ENCODE assay signal across 8 mouse cellular contexts in the genomic region with DNA sequence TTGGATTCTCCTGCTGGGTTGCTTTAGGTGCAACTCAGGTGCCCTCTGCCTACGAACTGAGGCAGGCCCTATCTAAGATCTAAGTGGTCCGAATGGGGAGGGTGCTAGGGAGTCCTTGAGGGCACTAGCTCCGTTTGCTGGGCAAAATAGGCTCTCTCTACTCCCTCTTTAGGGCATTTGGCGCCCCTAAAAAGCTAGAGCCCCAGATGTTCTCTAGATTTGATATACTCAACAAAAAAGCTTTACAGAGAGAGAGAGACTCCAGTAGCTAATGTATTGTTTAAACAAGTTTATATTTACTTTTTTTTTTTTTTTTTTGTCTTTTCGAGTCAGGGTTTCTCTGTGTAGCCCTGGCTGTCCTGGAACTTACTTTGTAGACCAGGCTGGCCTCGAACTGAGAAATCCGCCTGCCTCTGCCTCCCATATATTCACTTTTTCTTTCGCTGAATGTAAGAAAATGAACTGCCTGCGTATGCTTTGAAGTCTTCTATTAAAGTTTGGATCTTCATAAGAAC. TPM values are rescaled to one million over a fixed set of nuclear protein-coding genes. Genes with fewer than 3 reads are reported as not detected.
A peak's percentile ranks its signal among the peaks of the same experiment; 100 is the strongest.
DNase-seq lines count a peak whose midpoint lies in the region; ATAC-seq and TF ChIP-seq lines count a peak whose summit lies in the region.

Gene Gins1 (plus strand): TSS at position 465 of the 515 bp plus-strand sequence.

- intact Hi-C loops in left cerebral cortex, postnatal 14 days (cut with DNase I) = loop anchor here (5.0 kb wide), 2 partner anchors 43 to 63 kb away; no protein-coding TSS in a partner anchor

- DNase-seq in spleen, adult 2 months (ENCODE audit: low read depth in 1 of 2, low spot score in 2 of 2) = no peak
- DNase-seq in spleen, postnatal 14 days (ENCODE audit: low spot score in 2 of 2) = no peak
- no peak for DNase-seq in forebrain, embryonic 10.5 days (ENCODE audit: extremely low spot score, low spot score)
- DNase-seq in left cerebral cortex, postnatal 14 days (ENCODE audit: low spot score in 2 of 2) = no peak
- DNase-seq in urinary bladder, adult 2 months (ENCODE audit: low spot score) = no peak

- WGBS in spleen, adult 2 months = 41% methylated on average over 9 of the region's 9 CpGs
- WGBS in forebrain, embryonic 10.5 days = 41% methylated on average over 9 of the region's 9 CpGs
- WGBS in limb, embryonic 15.5 days = 43% methylated on average over 9 of the region's 9 CpGs
- WGBS in stomach, embryonic 14.5 days = 37% methylated on average over 9 of the region's 9 CpGs

- TF ChIP-seq POLR2A in spleen, adult 2 months (IDR thresholded peaks at IDR 0.05; ENCODE audit: low read depth, low read length) = no peak

- H3K9ac ChIP-seq in limb, embryonic 15.5 days = peak within 1 kb of the TSS; percentile 72
- peak within 1 kb of the TSS; percentile 82 for H3K9ac ChIP-seq in stomach, embryonic 14.5 days (replicated peaks; ENCODE audit: low read depth, low read length)

- no peaks in the 10 kb centered on the region for H3K27me3 ChIP-seq in spleen, adult 2 months (ENCODE audit: control insufficient read depth, insufficient read depth, low read length)
- H3K27me3 ChIP-seq in forebrain, embryonic 10.5 days (ENCODE audit: poor library complexity, severe bottlenecking) = no peaks in the 10 kb centered on the region
- H3K27me3 ChIP-seq in limb, embryonic 15.5 days = no peaks in the 10 kb centered on the region
- no peaks in the 10 kb centered on the region for H3K27me3 ChIP-seq in stomach, embryonic 14.5 days (ENCODE audit: control insufficient read depth, insufficient read depth, low read length)

- peak within 1 kb of the TSS; percentile 79 for H3K4me3 ChIP-seq in spleen, adult 2 months (ENCODE audit: extremely low read depth, insufficient read depth, insufficient read length)
- peak within 1 kb of the TSS; percentile 90 for H3K4me3 ChIP-seq in forebrain, embryonic 10.5 days
- H3K4me3 ChIP-seq in limb, embryonic 15.5 days = peak within 1 kb of the TSS; percentile 90
- peak within 1 kb of the TSS; percentile 79 for H3K4me3 ChIP-seq in stomach, embryonic 14.5 days (ENCODE audit: low read depth, low read length)

- H3K27ac ChIP-seq in spleen, adult 2 months (ENCODE audit: insufficient read depth, low read length) = peak within 1 kb of the TSS; percentile 90
- peak within 1 kb of the TSS; percentile 92 for H3K27ac ChIP-seq in forebrain, embryonic 10.5 days
- H3K27ac ChIP-seq in limb, embryonic 15.5 days = peak within 1 kb of the TSS; percentile 90
- peak within 1 kb of the TSS; percentile 69 for H3K27ac ChIP-seq in stomach, embryonic 14.5 days (ENCODE audit: low read length)

- ATAC-seq in limb, embryonic 15.5 days (ENCODE audit: insufficient number of reproducible peaks, low FRiP score, low TSS enrichment, low read depth) = no peak
- no peak; the same call in 1 of the 2 replicates for ATAC-seq in stomach, embryonic 14.5 days (ENCODE audit: insufficient number of reproducible peaks, insufficient read depth, low FRiP score, low read depth)
- ATAC-seq in cerebellum, adult (ENCODE audit: insufficient number of reproducible peaks, low FRiP score, low TSS enrichment) = no peak; the same call in 1 of the 2 replicates

- peak within 1 kb of the TSS; percentile 89 for H3K4me2 ChIP-seq in limb, embryonic 15.5 days
- peak within 1 kb of the TSS; percentile 89 for H3K4me2 ChIP-seq in stomach, embryonic 14.5 days (replicated peaks; ENCODE audit: low read depth, low read length)

- H3K9me3 ChIP-seq in forebrain, embryonic 10.5 days = no peaks in the 10 kb centered on the region
- H3K9me3 ChIP-seq in limb, embryonic 15.5 days = no peaks in the 10 kb centered on the region
- no peaks in the 10 kb centered on the region for H3K9me3 ChIP-seq in stomach, embryonic 14.5 days (ENCODE audit: control insufficient read depth, low read depth, low read length)

- TF ChIP-seq CTCF in spleen, adult 2 months (IDR thresholded peaks at IDR 0.05; ENCODE audit: extremely low read depth, insufficient read depth, insufficient read length, insufficient replicate concordance) = no peak

- peaks cover 5% of the 10 kb centered on the region; the same call in 1 of the 2 replicates for H3K4me1 ChIP-seq in spleen, adult 2 months (ENCODE audit: control insufficient read depth, insufficient read depth, insufficient read length)
- H3K4me1 ChIP-seq in forebrain, embryonic 10.5 days = peaks cover 22% of the 10 kb centered on the region
- H3K4me1 ChIP-seq in limb, embryonic 15.5 days = peaks cover 11% of the 10 kb centered on the region
- 0 out of 2 replicates have a peak, but pooled peaks cover 13% of the 10 kb centered on the region for H3K4me1 ChIP-seq in stomach, embryonic 14.5 days (ENCODE audit: control insufficient read depth, insufficient read depth, low read length)

- 0 out of 2 replicates have a peak, but pooled peaks cover 1% of the 10 kb centered on the region for H3K36me3 ChIP-seq in spleen, adult 2 months (ENCODE audit: control insufficient read depth, insufficient read depth, low read length)
- peaks cover 6% of the 10 kb centered on the region for H3K36me3 ChIP-seq in forebrain, embryonic 10.5 days (replicated peaks)
- peaks cover 2% of the 10 kb centered on the region; the same call in 1 of the 2 replicates for H3K36me3 ChIP-seq in limb, embryonic 15.5 days
- H3K36me3 ChIP-seq in stomach, embryonic 14.5 days (ENCODE audit: control insufficient read depth, insufficient read depth, low read length) = no peaks in the 10 kb centered on the region

RNA-seq across cellular contexts. Expression of gene Gins1, which starts in this region (rescaled TPM):
- polyA plus RNA-seq in spleen, adult 2 months (2012; rRNA removed) = 1.9 and 2.1 TPM in 2 replicates
- 83.7 and 86.6 TPM in 2 replicates for polyA plus RNA-seq in forebrain, embryonic 10.5 days (2016; fragmentation: Nextera tagmentation; extraction: Ambion mirVana)
- polyA plus RNA-seq in limb, embryonic 15.5 days (2015; fragmentation: Nextera tagmentation; extraction: Ambion mirVana) = 28.9 and 29.1 TPM in 2 replicates
- polyA plus RNA-seq in stomach, embryonic 14.5 days (2014; fragmentation: Nextera tagmentation; extraction: Ambion mirVana) = 43.5 and 44.8 TPM in 2 replicates
- 1 to 10 TPM; 1.5 to 2.1 TPM for total RNA-seq in left cerebral cortex, postnatal 14 days (2021)
- polyA plus RNA-seq in urinary bladder, adult 2 months (2012; rRNA removed) = 2.6 and 4.3 TPM in 2 replicates
